Mouse (Mus musculus): Measurements from ENCODE around the gene Piezo1.

DNA sequence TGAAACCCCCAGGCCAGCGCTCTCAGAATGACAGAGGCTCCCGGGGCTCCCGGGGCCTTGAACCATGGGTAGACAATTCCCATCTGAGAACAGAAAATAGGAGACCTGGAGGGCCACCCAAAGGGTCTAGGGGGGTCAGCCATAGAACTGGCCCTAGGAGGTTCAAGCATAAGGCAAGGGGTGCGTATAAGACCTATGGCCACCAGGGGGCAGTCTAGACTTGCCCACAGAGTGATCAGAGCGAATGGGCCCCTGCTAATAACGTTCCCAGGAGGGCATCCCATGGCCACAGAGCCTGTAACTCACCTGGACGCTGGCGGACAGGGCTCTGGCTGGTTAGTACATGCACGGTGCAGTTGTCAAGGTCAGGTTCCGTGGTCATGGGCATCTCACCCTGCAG is 50.3 kb downstream of the Piezo1 start:
- TF ChIP-seq POLR2A (IDR thresholded peaks at IDR 0.05; ENCODE audit: borderline replicate concordance, extremely low read depth, low read depth, low read length) (no peak), CTCF (IDR thresholded peaks at IDR 0.05; ENCODE audit: insufficient read depth, low read length) (peak; percentile 90)

Measured in lung, adult 2 months (tissue).